Mouse (Mus musculus) intestine, postnatal 0 days (tissue): ENCODE measurements around the gene Fam89a. TPM values are rescaled to one million over a fixed set of nuclear protein-coding genes. Genes with fewer than 3 reads are reported as not detected.
A peak's percentile ranks its signal among the peaks of the same experiment; 100 is the strongest.

Experiments
- ATAC-seq: fragments of 200-750 bp; cut with Nextera tagmentation; 2 replicates; pipeline ENCODE4 v1.8.0; 2017; ENCODE audit warnings: mild to moderate bottlenecking, moderate TSS enrichment, moderate library complexity
- H3K27ac ChIP-seq: fragments of 300-500 bp; sonication (generic); 2 replicates; pipeline ENCODE4 v1.5.1; 2014; ENCODE audit warnings: mild to moderate bottlenecking, low read depth, low read length, moderate library complexity
- H3K27me3 ChIP-seq: fragments of 300-500 bp; sonication (generic); replicated peaks from 2 replicates; pipeline ENCODE4 v1.6.1; 2014; ENCODE audit warnings: low read length, mixed read lengths; ENCODE audit not compliant: control insufficient read depth, insufficient read depth
- H3K36me3 ChIP-seq: fragments of 300-500 bp; sonication (generic); 2 replicates; pipeline ENCODE4 v1.6.1; 2014; ENCODE audit warnings: mild to moderate bottlenecking, moderate library complexity; ENCODE audit not compliant: control insufficient read depth, insufficient read depth
- H3K4me1 ChIP-seq: fragments of 300-500 bp; sonication (generic); replicated peaks from 2 replicates; pipeline ENCODE4 v1.6.1; 2014; ENCODE audit warnings: antibody characterized with exemption, low read length, mixed read lengths; ENCODE audit not compliant: control insufficient read depth, insufficient read depth
- H3K4me2 ChIP-seq: fragments of 300-500 bp; sonication (generic); replicated peaks from 2 replicates; pipeline ENCODE4 v1.6.1; 2014; ENCODE audit warnings: low read depth, mild to moderate bottlenecking, moderate library complexity
- H3K4me3 ChIP-seq: fragments of 300-500 bp; sonication (generic); 2 replicates; pipeline ENCODE4 v1.5.1; 2014; ENCODE audit warnings: low read depth, low read length
- H3K9ac ChIP-seq: fragments of 300-500 bp; sonication (generic); 2 replicates; pipeline ENCODE4 v1.6.1; 2014; ENCODE audit warnings: mild to moderate bottlenecking, low read depth, low read length
- H3K9me3 ChIP-seq: fragments of 300-500 bp; sonication (generic); 2 replicates; pipeline ENCODE4 v1.6.1; 2016; ENCODE audit warnings: mixed run types; ENCODE audit not compliant: control insufficient read depth
- CTCF ChIP-seq: sonication (generic); IDR thresholded peaks from 2 replicates; pipeline ENCODE4 v1.5.1; 2016; ENCODE audit warnings: low read depth, mild to moderate bottlenecking, control low read depth, antibody characterized with exemption, moderate library complexity
- WGBS: fragments of 180-500 bp; shearing (Covaris S2); extraction: QIAGEN DNeasy Blood & Tissue Kit; methylation state at CpG from one replicate; pipeline ENCODE4 v1.1.7; 2014; 5-methylcytosine and 5-hydroxymethylcytosine counted together
- polyA plus RNA-seq: library from polyadenylated mRNA; unstranded; fragments of >200 nt; fragmentation: Nextera tagmentation; extraction: Ambion mirVana; gene quantifications from 2 replicates; pipeline ENCODE4 v1.2.1, GENCODE M21; 2015

Fam89a gene
- polyA plus RNA-seq, 1 experiment from 2014 or later: 1.9 TPM

DNA sequence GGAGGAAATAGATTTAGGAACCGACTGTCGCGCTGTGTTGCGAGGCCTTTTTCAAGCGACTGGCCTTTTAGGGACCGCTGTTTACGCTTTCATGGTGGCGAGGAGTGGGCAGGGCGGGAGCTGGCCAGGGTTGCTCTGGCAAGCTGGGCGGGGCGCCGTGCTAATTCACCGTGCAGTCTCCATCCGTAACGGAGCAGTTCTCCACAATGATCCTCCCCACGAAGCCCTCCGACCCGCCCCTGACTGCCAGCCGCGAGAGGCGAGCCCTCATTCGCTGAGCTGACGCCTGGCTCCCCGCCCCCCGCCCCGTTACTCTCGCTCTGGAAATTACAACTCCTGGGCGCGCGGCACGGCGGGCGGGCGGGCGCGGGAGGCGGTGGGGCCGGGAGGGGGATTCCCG lies 41.1 kb upstream of the Fam89a start, which contains the start of gene Trim67:
TSS of gene Trim67 (plus strand) at position 385 of the 400 bp plus-strand sequence.
- peak; percentile 57 for ATAC-seq

DNA sequence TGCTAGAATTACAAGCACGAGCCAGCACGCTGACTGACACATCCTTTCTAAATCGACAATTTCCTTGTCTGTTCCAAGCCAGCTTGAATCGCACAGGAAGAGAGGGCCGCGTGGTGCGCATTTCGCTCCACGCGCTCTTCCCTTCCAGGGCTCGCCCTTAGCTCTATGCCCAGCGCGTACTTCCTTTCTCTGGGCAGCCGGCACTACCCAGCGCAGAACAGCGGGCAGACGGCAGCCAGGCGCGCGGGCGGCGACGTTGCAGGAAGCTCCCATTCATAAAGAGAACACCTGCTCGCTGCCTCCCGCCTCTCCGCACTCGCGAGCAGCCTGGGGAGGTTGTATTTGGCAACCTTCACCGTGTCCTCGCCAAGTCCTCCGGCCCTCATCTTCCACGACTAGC lies 40.6 kb upstream of the Fam89a start:
- H3K27me3 ChIP-seq: peaks cover 51% of the 10 kb centered on the region
- H3K27ac ChIP-seq: no peak overlapping the region
- 1% methylated on average over 32 of the region's 32 CpGs for WGBS
- H3K9ac ChIP-seq: no peak overlapping the region
- no peak for TF ChIP-seq CTCF
- peak overlapping the region; percentile 48 for H3K4me3 ChIP-seq
- H3K9me3 ChIP-seq: no peaks in the 10 kb centered on the region
- H3K4me1 ChIP-seq: peaks cover 9% of the 10 kb centered on the region; the same call in 1 of the 2 replicates
- ATAC-seq: no peak
- H3K36me3 ChIP-seq: no peaks in the 10 kb centered on the region
- H3K4me2 ChIP-seq: peak overlapping the region; percentile 91

More for the DNA sequence above, 41.1 kb upstream of the Fam89a start, which contains the start of gene Trim67:
- Histone ChIP-seq H3K9me3 (no peaks in the 10 kb centered on the region), H3K4me3 (peak within 1 kb of the TSS; percentile 48), H3K4me2 (peak within 1 kb of the TSS; percentile 91), H3K27ac (no peak within 1 kb of the TSS), H3K9ac (no peak within 1 kb of the TSS), H3K27me3 (peaks cover 51% of the 10 kb centered on the region), H3K4me1 (peaks cover 9% of the 10 kb centered on the region; the same call in 1 of the 2 replicates), H3K36me3 (no peaks in the 10 kb centered on the region)
- 1% methylated on average over 34 of the region's 39 CpGs for WGBS
- TF ChIP-seq CTCF: no peak

DNA sequence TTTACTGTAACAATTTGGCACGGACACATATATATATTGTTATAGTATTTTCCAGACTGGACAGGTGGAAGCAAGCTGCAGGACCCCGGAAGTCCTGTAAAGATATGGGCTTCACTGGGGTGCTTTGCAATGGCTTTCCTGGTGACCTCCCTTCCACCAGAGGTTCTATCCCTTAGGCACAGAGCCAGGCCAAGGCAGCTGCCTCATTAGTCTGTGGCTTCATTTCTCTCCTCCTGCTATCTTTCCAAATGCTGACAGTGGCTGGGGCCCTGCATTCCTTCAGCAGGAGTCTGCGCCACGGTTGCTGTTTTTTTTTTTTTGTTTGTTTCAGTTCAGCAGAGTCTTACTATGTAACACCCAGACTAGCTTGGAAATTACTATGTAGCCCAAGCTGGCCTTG lies 40.1 kb upstream of the Fam89a start:
- Histone ChIP-seq H3K36me3 (no peaks in the 10 kb centered on the region), H3K27me3 (peaks cover 51% of the 10 kb centered on the region), H3K4me1 (peaks cover 9% of the 10 kb centered on the region; the same call in 1 of the 2 replicates), H3K9me3 (no peaks in the 10 kb centered on the region), H3K9ac (no peak overlapping the region), H3K4me3 (peak overlapping the region; percentile 48), H3K27ac (no peak overlapping the region), H3K4me2 (peak overlapping the region; percentile 91)
- 39% methylated on average over 4 of the region's 4 CpGs for WGBS
- TF ChIP-seq CTCF: no peak
- ATAC-seq: no peak

DNA sequence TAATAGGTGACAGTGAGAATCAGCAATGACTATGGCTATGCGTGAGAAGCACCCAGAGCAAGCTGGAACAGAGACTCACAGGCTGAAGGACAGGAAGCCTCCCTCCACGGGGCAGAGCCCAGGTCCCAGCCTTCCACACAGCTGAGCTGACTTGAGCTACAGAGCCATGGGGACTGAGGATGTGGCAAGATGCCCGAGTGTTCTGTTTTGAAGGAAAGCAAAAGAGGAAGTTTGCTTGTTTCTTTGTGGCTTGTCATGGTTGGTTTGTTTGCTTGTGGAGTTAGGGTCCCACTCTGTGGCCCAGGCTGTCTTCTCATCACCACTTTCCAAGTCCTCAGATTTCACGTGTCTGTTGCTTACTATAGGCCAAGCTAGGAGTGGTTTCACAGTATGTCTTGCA lies 39.0 kb upstream of the Fam89a start:
- Histone ChIP-seq H3K4me3 (no peak overlapping the region), H3K4me1 (peaks cover 9% of the 10 kb centered on the region; the same call in 1 of the 2 replicates), H3K27me3 (peaks cover 47% of the 10 kb centered on the region), H3K27ac (no peak overlapping the region), H3K36me3 (no peaks in the 10 kb centered on the region), H3K9me3 (no peaks in the 10 kb centered on the region), H3K9ac (no peak overlapping the region), H3K4me2 (no peak overlapping the region)
- no peak for TF ChIP-seq CTCF
- 71% methylated on average over 4 of the region's 4 CpGs for WGBS
- ATAC-seq: no peak

DNA sequence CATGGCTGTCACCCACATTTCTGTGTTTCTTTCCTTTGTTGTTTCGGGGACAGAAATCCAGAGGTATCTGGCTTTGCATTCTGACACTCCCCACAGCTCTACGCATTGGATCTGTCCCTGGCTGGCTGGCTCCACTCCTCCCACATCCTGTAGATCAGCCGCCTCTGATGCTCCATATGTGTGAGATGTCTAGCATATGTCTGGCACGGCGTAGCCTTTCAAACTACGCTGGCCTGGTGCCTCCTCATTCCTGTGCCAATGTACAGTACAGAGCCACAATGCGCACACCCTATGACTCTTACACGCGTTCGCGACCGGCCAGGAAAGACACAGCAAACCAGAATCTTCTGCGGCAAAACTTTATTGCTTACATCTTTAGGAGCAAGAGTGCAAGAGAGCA lies 33.0 kb upstream of the Fam89a start:
- Histone ChIP-seq H3K27me3 (peaks cover 5% of the 10 kb centered on the region; the same call in 1 of the 2 replicates), H3K9ac (no peak overlapping the region), H3K4me2 (no peak overlapping the region), H3K27ac (no peak overlapping the region), H3K4me1 (no peaks in the 10 kb centered on the region), H3K4me3 (no peak overlapping the region), H3K36me3 (no peaks in the 10 kb centered on the region), H3K9me3 (no peaks in the 10 kb centered on the region)
- TF ChIP-seq CTCF: no peak
- WGBS: 89% methylated on average over 13 of the region's 13 CpGs
- ATAC-seq: no peak

- no peak overlapping the region for H3K4me3 ChIP-seq
- no peaks in the 10 kb centered on the region for H3K9me3 ChIP-seq
- H3K4me1 ChIP-seq: no peaks in the 10 kb centered on the region
- no peak overlapping the region for H3K4me2 ChIP-seq
- H3K27me3 ChIP-seq: no peaks in the 10 kb centered on the region
- no peak overlapping the region for H3K9ac ChIP-seq
- ATAC-seq: no peak
- TF ChIP-seq CTCF: no peak
- WGBS: 86% methylated on average over 15 of the region's 15 CpGs
- no peak overlapping the region for H3K27ac ChIP-seq
- no peaks in the 10 kb centered on the region for H3K36me3 ChIP-seq
Observed at GRCm38 (mm10) chr8:124783228-124783627, 31.6 kb upstream of the Fam89a start.

DNA sequence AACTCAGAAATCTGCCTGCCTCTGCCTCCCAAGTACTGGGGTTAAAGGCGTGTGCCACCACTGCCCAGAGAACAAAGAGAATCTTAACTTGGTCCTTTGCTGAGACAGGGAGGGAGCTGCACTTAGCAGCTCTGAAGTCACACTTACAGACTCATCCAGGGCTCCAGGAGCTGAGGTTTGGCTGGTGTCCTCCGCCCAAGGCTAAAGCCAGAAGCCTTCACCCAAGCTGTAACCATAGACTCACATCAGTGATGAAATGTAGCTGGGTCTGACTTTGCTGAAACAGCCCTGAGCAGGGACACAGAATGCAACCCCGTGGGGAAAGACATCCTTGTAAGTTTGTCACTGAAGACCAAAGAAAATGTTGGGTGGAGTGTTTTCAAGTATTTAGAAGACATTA lies 30.8 kb upstream of the Fam89a start:
- no peak for ATAC-seq
- Histone ChIP-seq H3K9ac (no peak overlapping the region), H3K27ac (no peak overlapping the region), H3K27me3 (no peaks in the 10 kb centered on the region), H3K4me3 (no peak overlapping the region), H3K4me1 (no peaks in the 10 kb centered on the region), H3K9me3 (no peaks in the 10 kb centered on the region), H3K36me3 (no peaks in the 10 kb centered on the region), H3K4me2 (no peak overlapping the region)
- no peak for TF ChIP-seq CTCF
- WGBS: 85% methylated on average over 3 of the region's 3 CpGs
